Mouse (Mus musculus): ENCODE data around the gene Mafg. TPM values are rescaled to one million over a fixed set of nuclear protein-coding genes. Genes with fewer than 3 reads are reported as not detected.

Mafg gene
- polyA plus RNA-seq, 1 experiment from 2014 or later: 24.3 TPM

- H3K9ac ChIP-seq (replicated peaks; ENCODE audit: low read length): no peak overlapping the region
- no peak overlapping the region for H3K27ac ChIP-seq (ENCODE audit: low read length)
- peaks cover 11% of the 10 kb centered on the region for H3K4me1 ChIP-seq (ENCODE audit: insufficient read depth, low read length)
- no peaks in the 10 kb centered on the region for H3K9me3 ChIP-seq (ENCODE audit: low read length)
- no peak for ATAC-seq (ENCODE audit: low FRiP score, low TSS enrichment)
- no peak overlapping the region for H3K4me2 ChIP-seq (replicated peaks; ENCODE audit: low read depth, low read length)
- no peaks in the 10 kb centered on the region for H3K27me3 ChIP-seq (ENCODE audit: insufficient read depth, low read length)
- H3K4me3 ChIP-seq (ENCODE audit: low read length): no peak overlapping the region
- peaks cover 52% of the 10 kb centered on the region for H3K36me3 ChIP-seq (ENCODE audit: insufficient read depth, low read length)
- 91% methylated on average over 11 of the region's 11 CpGs for WGBS
Measured at GRCm38 (mm10) chr11:120615606-120616203, 17.7 kb downstream of the Mafg start.

GRCm38 (mm10) chr11:120615167-120615566 lies 18.2 kb downstream of the Mafg start:
- H3K9ac ChIP-seq (replicated peaks; ENCODE audit: low read length): no peak overlapping the region
- no peak overlapping the region for H3K27ac ChIP-seq (ENCODE audit: low read length)
- no peak for ATAC-seq (ENCODE audit: low FRiP score, low TSS enrichment)
- H3K36me3 ChIP-seq (ENCODE audit: insufficient read depth, low read length): peaks cover 47% of the 10 kb centered on the region
- H3K4me1 ChIP-seq (ENCODE audit: insufficient read depth, low read length): peaks cover 11% of the 10 kb centered on the region
- no peaks in the 10 kb centered on the region for H3K27me3 ChIP-seq (ENCODE audit: insufficient read depth, low read length)
- H3K9me3 ChIP-seq (ENCODE audit: low read length): no peaks in the 10 kb centered on the region
- 91% methylated on average over 6 of the region's 6 CpGs for WGBS
- H3K4me3 ChIP-seq (ENCODE audit: low read length): no peak overlapping the region
- H3K4me2 ChIP-seq (replicated peaks; ENCODE audit: low read depth, low read length): no peak overlapping the region

- Histone ChIP-seq H3K36me3 (ENCODE audit: insufficient read depth, low read length) (peaks cover 42% of the 10 kb centered on the region), H3K9me3 (ENCODE audit: low read length) (no peaks in the 10 kb centered on the region), H3K27me3 (ENCODE audit: insufficient read depth, low read length) (no peaks in the 10 kb centered on the region), H3K4me2 (replicated peaks; ENCODE audit: low read depth, low read length) (no peak overlapping the region), H3K4me1 (ENCODE audit: insufficient read depth, low read length) (peaks cover 16% of the 10 kb centered on the region), H3K27ac (ENCODE audit: low read length) (no peak overlapping the region), H3K9ac (replicated peaks; ENCODE audit: low read length) (no peak overlapping the region), H3K4me3 (ENCODE audit: low read length) (no peak overlapping the region)
- 90% methylated on average over 8 of the region's 8 CpGs for WGBS
- ATAC-seq (ENCODE audit: low FRiP score, low TSS enrichment): no peak
Measured at GRCm38 (mm10) chr11:120613976-120614375, 19.4 kb downstream of the Mafg start.

DNA sequence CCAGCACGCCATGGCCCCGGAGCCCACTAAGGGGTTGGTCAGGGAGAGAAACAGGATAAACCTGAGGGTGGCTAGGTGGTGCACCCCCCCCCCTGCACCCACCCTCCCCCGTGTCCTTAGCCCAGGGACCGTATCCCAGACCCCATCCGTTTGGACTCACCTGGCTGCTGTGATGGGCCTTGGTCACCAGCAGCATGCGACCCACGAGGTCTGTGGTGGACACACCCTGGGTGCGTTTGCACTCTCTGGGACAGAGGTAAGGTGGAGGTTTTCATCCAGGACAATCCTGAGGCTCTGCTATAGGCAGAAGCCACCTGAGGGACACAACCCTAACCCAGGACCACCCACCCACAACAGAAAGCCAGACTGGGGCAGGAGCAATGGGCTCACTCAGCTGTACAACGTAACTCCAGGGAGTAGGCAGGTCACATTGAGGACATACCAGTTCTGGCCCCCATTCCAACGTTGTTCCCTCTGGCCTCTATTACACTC lies 19.9 kb downstream of the Mafg start:
- Histone ChIP-seq H3K9me3 (ENCODE audit: low read length) (no peaks in the 10 kb centered on the region), H3K4me3 (ENCODE audit: low read length) (no peak overlapping the region), H3K27ac (ENCODE audit: low read length) (no peak overlapping the region), H3K36me3 (ENCODE audit: insufficient read depth, low read length) (peaks cover 37% of the 10 kb centered on the region), H3K4me2 (replicated peaks; ENCODE audit: low read depth, low read length) (no peak overlapping the region), H3K4me1 (ENCODE audit: insufficient read depth, low read length) (peaks cover 20% of the 10 kb centered on the region), H3K9ac (replicated peaks; ENCODE audit: low read length) (no peak overlapping the region), H3K27me3 (ENCODE audit: insufficient read depth, low read length) (no peaks in the 10 kb centered on the region)
- ATAC-seq (ENCODE audit: low FRiP score, low TSS enrichment): no peak
- 89% methylated on average over 10 of the region's 10 CpGs for WGBS

GRCm38 (mm10) chr11:120612763-120613162 lies 20.6 kb downstream of the Mafg start:
- H3K4me1 ChIP-seq (ENCODE audit: insufficient read depth, low read length): peaks cover 28% of the 10 kb centered on the region
- peaks cover 32% of the 10 kb centered on the region for H3K36me3 ChIP-seq (ENCODE audit: insufficient read depth, low read length)
- H3K9me3 ChIP-seq (ENCODE audit: low read length): no peaks in the 10 kb centered on the region
- WGBS: 50% methylated on average over 5 of the region's 6 CpGs
- no peak overlapping the region for H3K27ac ChIP-seq (ENCODE audit: low read length)
- peak; percentile 47; the same call in 1 of the 2 replicates for ATAC-seq (ENCODE audit: low FRiP score, low TSS enrichment)
- H3K9ac ChIP-seq (replicated peaks; ENCODE audit: low read length): no peak overlapping the region
- no peak overlapping the region for H3K4me2 ChIP-seq (replicated peaks; ENCODE audit: low read depth, low read length)
- no peak overlapping the region for H3K4me3 ChIP-seq (ENCODE audit: low read length)
- no peaks in the 10 kb centered on the region for H3K27me3 ChIP-seq (ENCODE audit: insufficient read depth, low read length)

- ATAC-seq (ENCODE audit: low FRiP score, low TSS enrichment): no peak
- Histone ChIP-seq H3K4me2 (replicated peaks; ENCODE audit: low read depth, low read length) (no peak overlapping the region), H3K27me3 (ENCODE audit: insufficient read depth, low read length) (no peaks in the 10 kb centered on the region), H3K9me3 (ENCODE audit: low read length) (no peaks in the 10 kb centered on the region), H3K4me1 (ENCODE audit: insufficient read depth, low read length) (peaks cover 25% of the 10 kb centered on the region), H3K27ac (ENCODE audit: low read length) (no peak overlapping the region), H3K36me3 (ENCODE audit: insufficient read depth, low read length) (peaks cover 32% of the 10 kb centered on the region), H3K4me3 (ENCODE audit: low read length) (no peak overlapping the region), H3K9ac (replicated peaks; ENCODE audit: low read length) (no peak overlapping the region)
- 81% methylated on average over 9 of the region's 9 CpGs for WGBS
Measured at GRCm38 (mm10) chr11:120610477-120611046, 22.8 kb downstream of the Mafg start.

GRCm38 (mm10) chr11:120609250-120609649 lies 24.1 kb downstream of the Mafg start:
- Histone ChIP-seq H3K4me3 (ENCODE audit: low read length) (peak overlapping the region; percentile 44), H3K4me2 (replicated peaks; ENCODE audit: low read depth, low read length) (peak overlapping the region; percentile 74), H3K27me3 (ENCODE audit: insufficient read depth, low read length) (no peaks in the 10 kb centered on the region), H3K27ac (ENCODE audit: low read length) (peak overlapping the region; percentile 51; the same call in 1 of the 2 replicates), H3K9me3 (ENCODE audit: low read length) (no peaks in the 10 kb centered on the region), H3K36me3 (ENCODE audit: insufficient read depth, low read length) (peaks cover 38% of the 10 kb centered on the region), H3K4me1 (ENCODE audit: insufficient read depth, low read length) (peaks cover 25% of the 10 kb centered on the region), H3K9ac (replicated peaks; ENCODE audit: low read length) (peak overlapping the region; percentile 69)
- ATAC-seq (ENCODE audit: low FRiP score, low TSS enrichment): peak; percentile 72
- 34% methylated on average over 8 of the region's 8 CpGs for WGBS

DNA sequence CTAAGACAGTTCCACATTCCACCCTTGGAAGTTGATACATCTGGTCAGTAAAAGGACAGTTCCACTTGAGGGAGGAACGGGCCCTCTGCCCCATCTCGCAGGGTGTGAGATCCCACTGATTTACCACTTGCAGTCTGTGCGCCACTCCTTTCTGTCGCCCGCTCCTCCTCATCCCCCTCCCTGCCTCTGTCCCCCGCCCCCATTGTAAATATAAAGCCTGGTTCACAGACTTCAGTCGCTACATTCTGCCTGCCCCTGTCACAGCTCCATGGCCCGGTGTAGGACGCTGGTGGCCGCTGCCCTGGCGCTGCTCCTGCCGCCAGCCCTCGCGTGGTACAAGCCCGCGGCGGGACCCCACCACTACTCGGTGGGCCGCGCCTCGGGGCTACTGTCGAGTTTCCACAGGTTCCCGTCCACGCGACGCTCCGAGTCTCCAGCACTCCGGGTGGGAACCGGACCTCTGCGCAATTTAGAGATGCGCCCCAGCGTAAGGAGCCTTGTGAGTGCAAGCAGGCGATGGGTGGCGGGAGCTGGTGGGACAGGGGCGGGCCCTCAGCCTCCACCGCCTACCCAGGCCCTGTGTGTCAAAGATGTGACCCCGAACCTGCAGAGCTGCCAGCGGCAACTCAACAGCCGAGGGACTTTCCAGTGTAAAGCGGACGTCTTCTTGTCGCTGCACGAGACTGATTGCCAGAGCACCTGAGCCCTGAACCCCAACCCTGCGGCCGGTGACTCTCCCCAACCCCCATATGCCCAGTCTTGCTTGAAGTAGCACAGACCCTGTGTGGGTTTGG lies 25.0 kb downstream of the Mafg start, which contains the start of gene Npb:
Npb (plus strand) TSS at position 237 of the 794 bp plus-strand sequence.
- ATAC-seq (ENCODE audit: low FRiP score, low TSS enrichment): 0 out of 2 replicates have a peak, but pooled peaks have one; percentile 29
- H3K36me3 ChIP-seq (ENCODE audit: insufficient read depth, low read length): peaks cover 37% of the 10 kb centered on the region

DNA sequence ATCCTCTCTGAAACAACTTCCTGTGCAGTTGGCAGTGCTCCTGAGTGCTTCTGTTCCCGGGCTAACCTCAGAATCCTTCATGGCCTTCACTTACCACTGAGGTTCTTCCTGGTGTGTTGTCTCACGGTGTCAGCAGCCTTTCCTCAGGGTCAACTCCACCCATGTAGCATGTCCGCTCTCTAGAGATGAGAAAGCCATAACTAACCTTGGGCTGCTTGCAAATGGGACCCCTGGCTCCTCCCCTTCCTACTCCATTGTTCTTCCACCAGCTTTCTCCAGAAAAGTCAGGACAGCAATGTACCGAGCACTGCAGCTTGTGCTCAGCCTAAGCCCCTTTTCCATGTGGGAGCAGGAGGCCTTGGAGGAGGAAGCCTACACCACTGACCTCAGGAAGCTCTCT lies 26.6 kb downstream of the Mafg start:
- H3K36me3 ChIP-seq (ENCODE audit: insufficient read depth, low read length): peaks cover 36% of the 10 kb centered on the region
- H3K9ac ChIP-seq (replicated peaks; ENCODE audit: low read length): no peak overlapping the region
- 72% methylated on average over 4 of the region's 4 CpGs for WGBS
- ATAC-seq (ENCODE audit: low FRiP score, low TSS enrichment): no peak
- H3K9me3 ChIP-seq (ENCODE audit: low read length): no peaks in the 10 kb centered on the region
- no peak overlapping the region for H3K4me3 ChIP-seq (ENCODE audit: low read length)
- no peak overlapping the region; the same call in 1 of the 2 replicates for H3K27ac ChIP-seq (ENCODE audit: low read length)
- H3K27me3 ChIP-seq (ENCODE audit: insufficient read depth, low read length): no peaks in the 10 kb centered on the region
- no peak overlapping the region for H3K4me2 ChIP-seq (replicated peaks; ENCODE audit: low read depth, low read length)
- H3K4me1 ChIP-seq (ENCODE audit: insufficient read depth, low read length): peaks cover 25% of the 10 kb centered on the region

More for the DNA sequence above, 25.0 kb downstream of the Mafg start, which contains the start of gene Npb:
- peak within 1 kb of the TSS; percentile 51; the same call in 1 of the 2 replicates for H3K27ac ChIP-seq (ENCODE audit: low read length)
- H3K9me3 ChIP-seq (ENCODE audit: low read length): no peaks in the 10 kb centered on the region
- H3K27me3 ChIP-seq (ENCODE audit: insufficient read depth, low read length): no peaks in the 10 kb centered on the region
- peak within 1 kb of the TSS; percentile 69 for H3K9ac ChIP-seq (replicated peaks; ENCODE audit: low read length)
- peak within 1 kb of the TSS; percentile 74 for H3K4me2 ChIP-seq (replicated peaks; ENCODE audit: low read depth, low read length)
- H3K4me1 ChIP-seq (ENCODE audit: insufficient read depth, low read length): peaks cover 25% of the 10 kb centered on the region
- peak within 1 kb of the TSS; percentile 44 for H3K4me3 ChIP-seq (ENCODE audit: low read length)
- 3% methylated on average over 45 of the region's 45 CpGs for WGBS
